Mouse (Mus musculus): Measurements from ENCODE around the gene Mt1. TPM values are rescaled to one million over a fixed set of nuclear protein-coding genes. Genes with fewer than 3 reads are reported as not detected.

Mt1 gene
- 194 and 264 TPM in 2 replicates for polyA plus RNA-seq (2012)

DNA sequence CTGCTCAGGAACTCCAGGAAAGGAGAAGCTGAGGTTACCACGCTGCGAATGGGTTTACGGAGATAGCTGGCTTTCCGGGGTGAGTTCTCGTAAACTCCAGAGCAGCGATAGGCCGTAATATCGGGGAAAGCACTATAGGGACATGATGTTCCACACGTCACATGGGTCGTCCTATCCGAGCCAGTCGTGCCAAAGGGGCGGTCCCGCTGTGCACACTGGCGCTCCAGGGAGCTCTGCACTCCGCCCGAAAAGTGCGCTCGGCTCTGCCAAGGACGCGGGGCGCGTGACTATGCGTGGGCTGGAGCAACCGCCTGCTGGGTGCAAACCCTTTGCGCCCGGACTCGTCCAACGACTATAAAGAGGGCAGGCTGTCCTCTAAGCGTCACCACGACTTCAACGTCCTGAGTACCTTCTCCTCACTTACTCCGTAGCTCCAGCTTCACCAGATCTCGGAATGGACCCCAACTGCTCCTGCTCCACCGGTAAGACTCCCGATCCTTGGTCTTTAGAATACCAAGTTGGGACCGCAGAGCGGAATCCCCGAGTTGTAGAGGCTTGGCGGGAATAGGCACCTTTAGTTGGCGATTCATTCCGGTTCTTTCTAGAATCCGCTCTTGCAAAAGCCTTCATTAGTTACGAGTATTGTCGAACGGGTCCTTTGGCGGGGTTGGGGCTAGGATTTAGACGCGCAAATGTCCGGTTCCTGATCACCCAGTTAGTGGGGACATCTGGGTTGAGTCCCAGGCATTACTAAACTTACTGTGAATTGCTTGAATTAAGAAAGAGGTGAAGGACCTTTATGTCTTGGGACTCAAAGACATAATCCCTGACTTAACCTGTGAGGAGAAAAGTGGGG lies at the start of gene Mt1:
TSS of gene Mt1 (plus strand) at position 226 of the 856 bp plus-strand sequence.

DNA sequence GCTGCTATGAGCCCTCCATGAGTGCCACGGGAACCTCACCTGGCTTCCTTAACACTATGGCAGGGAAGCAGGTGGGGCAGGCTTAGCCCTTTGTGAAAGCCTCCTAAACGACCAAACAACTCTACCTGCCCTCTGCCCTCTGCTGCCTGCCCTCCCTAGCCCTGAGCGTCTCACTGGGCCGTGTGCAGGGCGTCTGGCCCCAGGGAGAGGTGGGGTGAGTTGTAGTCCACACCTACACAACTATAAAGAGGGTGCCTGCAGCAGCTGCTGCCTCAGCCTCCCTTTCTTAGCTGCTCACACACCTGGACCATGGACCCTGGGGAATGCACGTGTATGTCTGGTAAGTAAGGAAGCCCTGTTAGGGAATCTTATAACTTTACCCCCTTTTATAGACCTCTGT lies 41.9 kb upstream of the Mt1 start, which contains the start of gene Mt4:
TSS of gene Mt4 (plus strand) at position 265 of the 400 bp plus-strand sequence.

DNA sequence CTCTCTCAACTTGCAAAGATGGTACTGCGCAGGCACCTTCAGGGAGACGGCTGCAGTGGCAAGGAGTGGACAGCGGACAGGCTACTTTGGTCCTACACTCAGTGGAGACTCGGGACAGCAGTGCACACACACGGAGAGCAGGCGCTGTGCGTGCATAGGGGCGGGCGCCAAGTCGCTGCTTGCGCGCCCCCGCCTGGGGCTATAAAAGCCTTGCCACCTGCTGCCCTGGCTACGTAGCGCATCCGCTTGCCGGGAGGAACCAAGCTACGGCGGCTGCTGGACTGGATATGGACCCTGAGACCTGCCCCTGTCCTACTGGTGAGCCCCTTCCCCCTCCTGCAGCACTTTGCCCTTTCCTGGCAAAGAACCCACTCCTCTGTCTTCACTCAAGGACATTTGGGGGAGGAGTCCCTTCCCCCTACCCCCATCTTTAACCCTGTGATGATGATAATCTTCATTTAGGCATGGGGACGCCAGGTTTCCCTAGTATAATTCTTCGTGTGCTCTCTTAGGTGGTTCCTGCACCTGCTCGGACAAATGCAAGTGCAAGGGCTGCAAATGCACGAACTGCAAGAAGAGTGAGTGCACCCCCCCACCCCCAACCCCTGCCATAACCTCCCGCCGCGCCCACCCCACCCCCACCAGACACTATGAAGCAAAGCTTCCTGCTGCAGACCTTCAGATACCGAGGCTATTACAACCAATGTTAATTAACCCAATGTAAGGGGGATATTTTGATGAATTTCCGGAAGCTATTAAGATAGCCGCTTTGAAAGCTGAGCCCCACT lies 26.2 kb upstream of the Mt1 start, which contains the start of gene Mt3:
TSS of gene Mt3 (plus strand) at position 95 of the 788 bp plus-strand sequence.

DNA sequence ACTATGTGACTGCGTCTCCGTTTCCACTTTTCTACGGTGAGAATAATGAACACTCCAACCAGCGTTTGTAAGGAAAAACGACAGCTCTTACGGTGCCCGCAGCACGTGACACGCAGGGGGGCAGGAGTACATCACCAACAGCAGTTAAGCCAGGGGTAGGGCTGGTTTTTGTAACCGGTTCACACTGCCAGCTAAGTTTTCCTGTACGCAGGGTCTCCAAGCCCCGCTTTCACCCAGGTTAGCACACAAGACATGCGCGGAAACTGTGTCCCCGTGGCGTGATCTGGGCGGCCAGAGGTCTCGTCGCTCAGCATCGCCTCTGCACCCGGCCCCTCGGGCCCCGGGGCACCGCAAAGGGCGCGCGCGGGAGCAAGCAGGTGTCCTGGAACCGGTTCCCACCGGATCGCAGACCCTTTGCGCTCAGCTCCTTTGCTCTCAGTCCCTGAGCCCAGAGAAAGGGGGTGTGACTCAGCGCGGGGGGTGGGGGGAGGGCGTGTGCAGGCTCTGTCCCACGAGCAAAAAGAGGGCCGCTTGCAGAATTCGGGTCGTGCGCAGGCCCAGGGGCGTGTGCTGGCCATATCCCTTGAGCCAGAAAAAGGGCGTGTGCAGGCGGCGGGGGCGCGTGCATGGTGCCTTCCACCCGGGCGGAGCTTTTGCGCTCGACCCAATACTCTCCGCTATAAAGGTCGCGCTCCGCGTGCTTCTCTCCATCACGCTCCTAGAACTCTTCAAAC lies 6.6 kb upstream of the Mt1 start, which contains the start of gene Mt2:
TSS of gene Mt2 (plus strand) at position 590 of the 734 bp plus-strand sequence.

DNA sequence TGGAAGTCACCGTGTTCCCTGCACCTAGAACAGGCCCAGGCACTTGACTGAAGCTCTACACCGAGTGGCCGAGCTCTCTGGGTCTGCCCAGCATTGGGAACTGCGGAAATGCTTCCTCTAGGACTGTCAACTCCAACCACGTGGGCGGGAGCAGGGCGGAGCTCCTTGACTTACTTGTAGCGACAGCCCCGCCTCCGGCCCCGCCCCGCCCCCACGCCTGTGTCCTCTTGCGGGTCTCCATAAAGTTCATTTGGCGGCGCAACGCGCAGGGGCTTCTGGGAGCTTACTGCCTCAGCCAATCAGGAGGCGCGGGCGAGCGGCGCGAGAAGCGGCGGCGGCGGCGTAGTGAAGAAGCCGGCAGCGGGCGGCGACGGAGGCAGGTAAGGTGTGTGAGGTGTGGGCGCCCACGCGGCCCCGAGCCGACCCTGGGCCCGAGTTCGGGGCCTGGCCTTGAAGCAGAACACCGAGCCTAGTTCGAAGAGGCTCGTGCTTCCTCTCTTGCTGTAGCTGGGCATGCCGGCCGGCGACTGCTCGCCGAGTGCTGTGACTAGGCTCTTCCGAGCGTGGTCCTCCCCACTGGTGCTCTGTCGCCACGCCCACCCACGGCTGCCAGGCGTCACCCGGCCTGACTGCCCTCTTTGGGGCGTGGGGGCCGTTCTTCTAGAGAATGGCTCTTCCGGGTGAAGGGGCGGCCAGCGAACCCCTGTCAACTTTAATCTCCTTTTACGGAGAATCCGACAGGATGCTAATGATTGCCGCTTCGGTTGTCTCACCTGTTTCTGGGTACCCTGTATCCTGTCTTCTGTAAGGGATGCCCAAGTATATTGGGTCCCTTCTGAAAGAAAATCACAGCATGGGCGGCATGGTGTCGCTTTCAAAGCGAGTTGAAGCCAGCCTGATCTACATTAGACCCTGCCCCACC lies 35.6 kb downstream of the Mt1 start, which contains the start of gene Nup93:
TSS of gene Nup93 (plus strand) at position 313 of the 922 bp plus-strand sequence.

Other genes starting within 250 kb of the Mt1 start
- gene Amfr, start 166.2 kb upstream of the Mt1 start, polyA plus RNA-seq (2012) = 32.7 and 42.6 TPM in 2 replicates
- gene Nudt21, start 142.1 kb upstream of the Mt1 start, polyA plus RNA-seq (2012) = 356 and 405 TPM in 2 replicates
- gene Ogfod1, start 141.9 kb upstream of the Mt1 start, polyA plus RNA-seq (2012) = 8.3 and 8.5 TPM in 2 replicates
- gene Bbs2, start 80.2 kb upstream of the Mt1 start, polyA plus RNA-seq (2012) = 1.6 and 2.4 TPM in 2 replicates
- gene Mt4, start 41.9 kb upstream of the Mt1 start, polyA plus RNA-seq (2012) = not detected in 2 replicates
- not detected in 2 replicates for gene Mt3, start 26.5 kb upstream of the Mt1 start, polyA plus RNA-seq (2012)
- gene Mt2, start 6.4 kb upstream of the Mt1 start, polyA plus RNA-seq (2012) = 202 and 221 TPM in 2 replicates
- gene Nup93, start 35.5 kb downstream of the Mt1 start, polyA plus RNA-seq (2012) = 4.5 and 5.2 TPM in 2 replicates
- 0.08 and 0.27 TPM in 2 replicates for gene Slc12a3, start 150.1 kb downstream of the Mt1 start, polyA plus RNA-seq (2012)
- gene Herpud1, start 207.4 kb downstream of the Mt1 start, polyA plus RNA-seq (2012) = 169 TPM in 2 replicates

All from megakaryocyte-erythroid progenitor cell, adult 5 weeks (primary cell).